Mouse (Mus musculus) cerebellum, adult 2 months (tissue): ENCODE results near the gene Trim11. TPM values are rescaled to one million over a fixed set of nuclear protein-coding genes. Genes with fewer than 3 reads are reported as not detected.

ENCODE experiments used
- DNase-seq, 2 experiments: peaks; one replicate each; pipeline ENCODE4 v3.0.0; 2021
- H3K27ac ChIP-seq: fragments of 200-500 bp; 2 replicates; pipeline ENCODE4 v1.5.1; 2012; ENCODE audit warnings: low read length, control low read depth, inconsistent platforms; ENCODE audit not compliant: insufficient read depth
- H3K27me3 ChIP-seq: fragments of 200-500 bp; 2 replicates; pipeline ENCODE4 v1.6.1; 2012; ENCODE audit warnings: inconsistent platforms, mild to moderate bottlenecking, low read length, moderate library complexity; ENCODE audit not compliant: control insufficient read depth, insufficient read depth
- H3K4me1 ChIP-seq: fragments of 200-500 bp; 2 replicates; pipeline ENCODE4 v1.6.1; 2011; ENCODE audit warnings: low read length; ENCODE audit not compliant: control insufficient read depth, insufficient read depth
- H3K4me3 ChIP-seq: fragments of 200-500 bp; replicated peaks from 2 replicates; pipeline ENCODE3; 2011; ENCODE audit warnings: mild to moderate bottlenecking, low read depth, low read length, control low read depth; ENCODE audit not compliant: insufficient read depth
- CTCF ChIP-seq: fragments of 200-500 bp; IDR thresholded peaks from 2 replicates; pipeline ENCODE4 v1.5.1; 2011; ENCODE audit warnings: low read depth, mild to moderate bottlenecking, control low read depth, low read length, moderate library complexity, borderline replicate concordance; ENCODE audit not compliant: insufficient read depth
- POLR2A ChIP-seq: fragments of 200-500 bp; IDR thresholded peaks from 2 replicates; pipeline ENCODE4 v1.6.1; 2011; ENCODE audit warnings: low read length, control low read depth, borderline replicate concordance; ENCODE audit not compliant: insufficient read depth
- WGBS: fragments of 180-500 bp; shearing (Covaris S2); methylation state at CpG from one replicate; pipeline ENCODE4 v1.1.7; 2018; 5-methylcytosine and 5-hydroxymethylcytosine counted together
- polyA plus RNA-seq: library from polyadenylated mRNA; depleted of rRNA; stranded (reverse); fragments of >200 nt; gene quantifications from 2 replicates; pipeline ENCODE4 v1.2.3, GENCODE M21; 2012

The Trim11 gene
- polyA plus RNA-seq, 1 experiment: 25.3 TPM

DNA sequence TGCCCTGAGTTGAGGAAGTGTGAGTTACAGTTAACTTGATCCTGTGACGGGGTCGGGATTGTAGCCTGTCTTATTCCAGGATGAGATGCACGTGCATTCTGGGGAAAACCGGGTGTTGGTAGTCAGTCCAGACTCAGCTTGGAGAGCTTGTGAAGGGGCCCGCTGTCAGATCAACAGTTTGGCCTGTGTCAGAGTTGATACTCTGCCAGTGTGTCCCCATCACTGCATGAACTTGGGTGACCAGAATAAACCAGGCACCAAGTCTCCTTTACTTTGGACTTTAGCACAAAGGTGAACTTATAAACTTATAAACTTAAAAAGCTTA is 775 bp downstream of the Trim11 start:
- WGBS: 0% methylated on average over 5 of the region's 5 CpGs

DNA sequence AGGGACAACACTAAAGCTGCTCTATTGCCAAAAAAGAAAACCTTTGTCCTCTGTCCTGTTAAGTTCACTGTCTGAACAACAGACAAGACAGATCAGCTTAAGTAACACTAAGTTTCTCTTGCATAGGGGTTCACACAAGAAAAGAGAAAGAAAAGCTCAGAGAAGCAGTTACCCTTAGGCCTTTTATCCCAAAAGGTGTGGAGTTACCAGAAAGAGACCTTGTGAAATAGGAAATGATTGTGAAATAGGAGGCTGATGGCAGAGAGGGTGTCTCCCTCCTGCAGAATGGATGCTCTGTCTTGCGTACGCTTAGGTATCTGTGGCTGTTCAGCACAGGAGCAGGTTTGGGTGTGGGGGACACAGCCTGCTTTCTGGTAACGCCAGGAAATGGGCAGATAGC is 1.3 kb downstream of the Trim11 start:
- DNase-seq: no peak
- Histone ChIP-seq H3K27me3 (no peaks in the 10 kb centered on the region), H3K4me1 (peaks cover 20% of the 10 kb centered on the region), H3K27ac (no peak overlapping the region), H3K4me3 (peak overlapping the region; percentile 23)
- no peak for TF ChIP-seq CTCF
- no peak for TF ChIP-seq POLR2A
- WGBS: 57% methylated on average over 3 of the region's 3 CpGs

More for the DNA sequence above, 775 bp downstream of the Trim11 start:
- Histone ChIP-seq H3K27ac (no peak overlapping the region), H3K4me3 (peak overlapping the region; percentile 95), H3K27me3 (no peaks in the 10 kb centered on the region), H3K4me1 (peaks cover 17% of the 10 kb centered on the region)
- DNase-seq: no peak
- TF ChIP-seq POLR2A (no peak), CTCF (no peak)

- Histone ChIP-seq H3K27ac (no peak overlapping the region), H3K4me1 (peaks cover 20% of the 10 kb centered on the region), H3K27me3 (no peaks in the 10 kb centered on the region), H3K4me3 (peak overlapping the region; percentile 23)
- TF ChIP-seq POLR2A: no peak
- TF ChIP-seq CTCF: no peak
- no peak for DNase-seq
- 51% methylated on average over 7 of the region's 7 CpGs for WGBS
Observed at GRCm38 (mm10) chr11:58979661-58980060, 1.8 kb downstream of the Trim11 start.

DNA sequence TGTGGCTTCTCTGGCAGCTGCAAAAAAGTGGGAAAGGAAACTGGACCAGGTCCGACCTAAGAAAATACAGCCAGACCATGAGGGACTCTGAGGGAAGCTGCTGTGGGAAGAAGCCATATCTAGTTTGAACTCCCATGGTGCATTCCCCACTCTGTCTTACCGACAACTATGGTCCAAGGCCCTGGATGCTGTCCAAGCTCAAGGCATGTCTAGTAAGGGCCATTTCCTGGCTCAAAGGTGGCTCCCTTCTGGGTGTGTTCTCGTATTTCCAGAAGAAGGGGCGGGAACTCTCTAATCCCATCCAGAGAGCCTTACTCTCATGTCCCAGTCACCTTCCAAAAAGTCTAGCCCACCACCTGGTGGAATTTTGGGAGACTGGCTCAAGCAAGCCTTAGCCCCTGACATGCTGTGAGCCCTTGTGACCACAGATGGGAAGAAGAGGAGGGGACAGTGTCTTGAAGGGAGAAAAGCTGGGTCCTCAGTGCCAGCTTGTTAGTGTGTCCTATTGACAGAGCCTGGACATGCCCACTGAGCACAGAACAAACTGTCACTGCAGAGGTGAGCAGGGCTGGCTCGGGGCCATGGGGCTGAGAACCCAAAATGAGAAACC is 2.6 kb downstream of the Trim11 start:
- H3K27me3 ChIP-seq: no peaks in the 10 kb centered on the region
- WGBS: 29% methylated on average over 5 of the region's 5 CpGs
- H3K27ac ChIP-seq: no peak overlapping the region
- DNase-seq: no peak
- no peak overlapping the region for H3K4me3 ChIP-seq
- 0 out of 2 replicates have a peak, but pooled peaks have one; percentile 1 for TF ChIP-seq CTCF
- no peak for TF ChIP-seq POLR2A
- H3K4me1 ChIP-seq: peaks cover 20% of the 10 kb centered on the region

DNA sequence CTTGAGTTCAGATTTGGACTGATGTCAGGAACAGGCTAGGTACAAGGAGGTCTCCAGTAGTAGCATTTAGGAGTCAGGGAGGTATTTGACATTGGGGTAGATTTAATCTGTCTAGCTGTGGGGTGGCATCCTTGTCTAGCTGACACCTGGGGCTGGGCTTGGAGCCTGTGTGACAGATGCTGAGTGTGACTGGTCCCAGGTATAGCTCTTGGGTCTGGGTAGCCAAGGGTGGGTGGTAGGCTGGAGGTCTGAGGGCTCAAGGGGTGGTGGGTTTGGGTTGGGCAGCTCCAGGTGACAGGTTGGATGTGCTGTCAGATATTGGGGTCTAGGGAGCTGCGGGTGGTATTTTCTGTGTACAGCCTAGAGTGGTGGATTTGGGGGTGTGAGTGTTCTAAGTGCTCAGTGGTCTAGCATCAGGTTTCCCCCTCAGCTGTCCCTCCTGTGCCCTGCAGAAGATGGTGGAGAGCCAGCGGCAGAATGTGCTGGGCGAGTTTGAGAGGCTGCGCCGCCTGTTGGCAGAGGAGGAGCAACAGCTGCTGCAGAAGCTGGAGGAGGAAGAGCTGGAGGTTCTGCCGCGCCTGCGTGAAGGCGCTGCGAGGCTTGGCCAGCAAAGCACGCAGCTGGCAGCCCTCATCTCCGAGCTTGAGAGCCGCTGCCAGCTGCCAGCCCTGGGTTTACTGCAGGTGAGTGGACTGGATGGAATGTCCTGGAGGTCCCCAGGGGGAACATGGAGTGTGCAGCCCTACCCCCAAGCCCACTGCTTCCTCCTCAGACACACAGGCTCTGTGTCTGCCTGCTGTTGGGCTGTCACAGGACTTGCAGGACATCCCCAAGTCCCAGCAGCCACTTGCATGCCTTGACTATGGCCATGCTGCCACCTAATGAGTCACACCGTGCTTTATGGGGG is 3.9 kb downstream of the Trim11 start:
- Histone ChIP-seq H3K4me1 (peaks cover 20% of the 10 kb centered on the region), H3K27ac (no peak overlapping the region), H3K4me3 (no peak overlapping the region), H3K27me3 (no peaks in the 10 kb centered on the region)
- peak in 1 of 2 experiments; percentile 37 for DNase-seq
- no peak for TF ChIP-seq CTCF
- no peak for TF ChIP-seq POLR2A
- 27% methylated on average over 14 of the region's 14 CpGs for WGBS

DNA sequence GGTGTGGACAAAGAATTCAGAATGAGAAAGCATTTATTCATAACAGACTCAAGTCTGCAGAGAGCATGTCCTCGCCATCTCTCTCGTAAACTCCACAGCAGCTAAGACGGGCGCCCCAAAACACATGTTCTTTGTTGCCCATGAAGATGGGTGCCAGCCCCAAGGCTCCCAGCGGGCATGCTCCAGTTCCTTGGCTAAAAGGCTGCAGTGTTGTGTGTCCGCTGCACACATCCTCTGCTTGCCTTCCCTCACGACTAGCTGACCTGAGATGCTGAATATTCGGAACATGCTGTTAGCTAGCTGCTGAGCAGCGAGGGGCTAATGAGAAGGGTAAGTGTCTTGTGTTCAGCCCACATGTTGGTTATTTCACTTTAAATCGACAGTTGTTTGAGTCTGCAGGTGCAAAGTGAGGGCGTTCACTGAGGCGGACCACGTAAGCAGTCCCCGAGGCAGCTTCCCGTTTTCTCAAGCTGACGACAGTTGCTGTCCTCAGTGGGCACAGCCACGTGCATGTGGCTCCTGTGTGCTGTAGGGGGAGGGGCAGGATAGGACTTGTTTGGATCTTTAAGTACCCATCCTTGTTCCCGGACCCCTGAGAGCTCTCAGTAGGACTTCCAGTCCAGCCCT is 4.7 kb downstream of the Trim11 start:
- WGBS: 72% methylated on average over 18 of the region's 18 CpGs
- no peaks in the 10 kb centered on the region for H3K27me3 ChIP-seq
- no peak overlapping the region for H3K27ac ChIP-seq
- peaks cover 20% of the 10 kb centered on the region for H3K4me1 ChIP-seq
- TF ChIP-seq CTCF: no peak
- TF ChIP-seq POLR2A: no peak
- DNase-seq: no peak
- no peak overlapping the region for H3K4me3 ChIP-seq

- Histone ChIP-seq H3K27ac (no peak overlapping the region), H3K27me3 (no peaks in the 10 kb centered on the region), H3K4me3 (no peak overlapping the region), H3K4me1 (peaks cover 20% of the 10 kb centered on the region)
- no peak for DNase-seq
- 68% methylated on average over 6 of the region's 6 CpGs for WGBS
- no peak for TF ChIP-seq POLR2A
- no peak for TF ChIP-seq CTCF
Observed at GRCm38 (mm10) chr11:58983691-58984341, 5.9 kb downstream of the Trim11 start.
